Mouse (Mus musculus): ENCODE data around the gene Gm20388.

The Gm20388 gene

GRCm38 (mm10) chr8:124259925-124260324 is 4349.3 kb downstream of the Gm20388 start:
- in situ Hi-C loops (cut with MboI), result no loop called here

GRCm38 (mm10) chr8:124260371-124260770 is 4349.7 kb downstream of the Gm20388 start:
- in situ Hi-C loops (cut with MboI), result no loop called here

- in situ Hi-C loops (cut with MboI), result no loop called here
Measured at GRCm38 (mm10) chr8:124263058-124263457, 4352.4 kb downstream of the Gm20388 start.

- in situ Hi-C loops (cut with MboI), result no loop called here
Measured at GRCm38 (mm10) chr8:124264032-124264431, 4353.4 kb downstream of the Gm20388 start.

- in situ Hi-C loops (cut with MboI), result no loop called here
Measured at GRCm38 (mm10) chr8:124264671-124265070, 4354.0 kb downstream of the Gm20388 start.

GRCm38 (mm10) chr8:124265130-124265529 is 4354.5 kb downstream of the Gm20388 start:
- in situ Hi-C loops (cut with MboI), result no loop called here

GRCm38 (mm10) chr8:124265798-124266197 is 4355.2 kb downstream of the Gm20388 start:
- in situ Hi-C loops (cut with MboI), result no loop called here

GRCm38 (mm10) chr8:124267206-124267605 is 4356.6 kb downstream of the Gm20388 start:
- in situ Hi-C loops (cut with MboI), result no loop called here

- in situ Hi-C loops (cut with MboI), result no loop called here
Measured at GRCm38 (mm10) chr8:124270504-124270903, 4359.9 kb downstream of the Gm20388 start.

- in situ Hi-C loops (cut with MboI), result no loop called here
Measured at GRCm38 (mm10) chr8:124270904-124271303, 4360.3 kb downstream of the Gm20388 start.

GRCm38 (mm10) chr8:124271518-124271917 is 4360.9 kb downstream of the Gm20388 start:
- in situ Hi-C loops (cut with MboI), result no loop called here

GRCm38 (mm10) chr8:124272792-124273191 is 4362.2 kb downstream of the Gm20388 start:
- in situ Hi-C loops (cut with MboI), result no loop called here

GRCm38 (mm10) chr8:124273606-124274218 is 4363.1 kb downstream of the Gm20388 start:
- in situ Hi-C loops (cut with MboI), result no loop called here

GRCm38 (mm10) chr8:124274441-124275120 is 4363.9 kb downstream of the Gm20388 start:
- in situ Hi-C loops (cut with MboI), result no loop called here

- in situ Hi-C loops (cut with MboI), result no loop called here
Measured at GRCm38 (mm10) chr8:124275377-124276071, 4364.9 kb downstream of the Gm20388 start.

- in situ Hi-C loops (cut with MboI), result no loop called here
Measured at GRCm38 (mm10) chr8:124277951-124278910, 4367.6 kb downstream of the Gm20388 start.

GRCm38 (mm10) chr8:124278956-124279689 is 4368.5 kb downstream of the Gm20388 start:
- in situ Hi-C loops (cut with MboI), result no loop called here

GRCm38 (mm10) chr8:124279690-124279985 is 4369.0 kb downstream of the Gm20388 start:
- in situ Hi-C loops (cut with MboI), result no loop called here

GRCm38 (mm10) chr8:124281700-124282541 is 4371.3 kb downstream of the Gm20388 start:
- in situ Hi-C loops (cut with MboI), result no loop called here

GRCm38 (mm10) chr8:124282878-124283630 is 4372.4 kb downstream of the Gm20388 start:
- in situ Hi-C loops (cut with MboI), result no loop called here
